Comparison of ENCODE assay signal across 14 mouse cellular contexts in the genomic region with DNA sequence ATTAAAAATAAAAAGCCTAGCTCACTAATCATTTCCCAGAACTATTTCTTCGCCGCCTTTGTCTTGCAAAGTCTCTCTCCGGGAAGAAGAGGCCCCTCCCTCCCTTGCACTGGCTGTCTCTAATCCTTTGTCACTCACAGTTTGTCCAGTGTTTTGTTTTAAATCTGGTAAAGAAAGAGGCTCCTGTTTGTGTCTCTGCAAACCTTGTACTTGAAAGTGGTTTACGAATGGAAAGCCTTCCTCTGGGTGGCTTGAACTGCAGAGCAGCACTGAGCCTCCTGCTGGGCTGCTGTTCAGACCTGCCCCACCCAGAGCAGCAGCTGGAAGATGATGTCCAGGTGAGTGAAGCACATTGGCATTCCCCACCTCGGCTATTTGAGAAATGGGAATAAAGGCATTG.
"Had no signal": no experiment of that assay in that cellular context is flagged by ENCODE, and none has a peak within 500 bp of the region (broad histone marks: within the 10 kb centered on the region; RNA-seq: fewer than 3 reads in every experiment).

No protein-coding gene starts in this region.

- DNase-seq: gastrocnemius, adult 2 months; gastrocnemius, postnatal 10 days; gastrocnemius, postnatal 25 days; heart, adult 2 months; heart, postnatal 14 days; heart, postnatal 4 days; kidney, adult 11 months; kidney, adult 8-10 months; kidney, postnatal 10 days; kidney, postnatal 25 days; kidney, postnatal 4 days; liver; liver, embryonic 13.5 days; liver, postnatal 0 days had no signal
